Mouse (Mus musculus) urinary bladder, postnatal 0 days (tissue): ENCODE data around the gene Olfr99. TPM values are rescaled to one million over a fixed set of nuclear protein-coding genes. Genes with fewer than 3 reads are reported as not detected.

Source experiments
- polyA plus RNA-seq: library from polyadenylated mRNA; unstranded; fragments of >200 nt; fragmentation: Nextera tagmentation; extraction: Ambion mirVana; gene quantifications from 2 replicates; pipeline ENCODE4 v1.2.1, GENCODE M21; 2015

Gene Olfr99
- polyA plus RNA-seq: not detected in 2 replicates

GRCm38 (mm10) chr17:37283360-37283759, at the start of gene Olfr99:
Gene Olfr99 (minus strand): TSS chr17:37283460.

GRCm38 (mm10) chr17:37316954-37317353, 33.7 kb upstream of the Olfr99 start, which contains the start of gene Olfr102:
Gene Olfr102 (minus strand): TSS chr17:37317054.

DNA sequence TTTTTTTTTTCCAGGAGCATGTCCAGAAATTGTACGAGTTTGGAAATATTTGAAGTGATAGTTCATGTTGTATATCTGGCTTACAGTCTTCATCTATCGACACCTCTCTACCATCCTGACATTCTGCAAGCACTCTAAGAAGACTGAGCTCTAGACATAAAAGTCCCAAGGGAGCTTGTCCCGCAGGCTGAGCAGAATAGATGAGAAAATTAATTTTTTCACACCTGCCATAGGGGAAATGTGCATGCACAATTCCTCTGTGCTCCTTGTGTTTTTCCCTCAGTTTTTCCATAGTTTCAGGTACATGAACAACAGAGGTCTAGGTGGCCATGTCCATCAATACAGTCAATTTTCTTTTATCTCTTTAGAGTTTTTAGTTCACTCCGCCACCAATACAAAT, 21.0 kb upstream of the Olfr99 start, which contains the start of gene Olfr101:
Gene Olfr101 (minus strand): TSS at position 101 of the 400 bp plus-strand sequence.

DNA sequence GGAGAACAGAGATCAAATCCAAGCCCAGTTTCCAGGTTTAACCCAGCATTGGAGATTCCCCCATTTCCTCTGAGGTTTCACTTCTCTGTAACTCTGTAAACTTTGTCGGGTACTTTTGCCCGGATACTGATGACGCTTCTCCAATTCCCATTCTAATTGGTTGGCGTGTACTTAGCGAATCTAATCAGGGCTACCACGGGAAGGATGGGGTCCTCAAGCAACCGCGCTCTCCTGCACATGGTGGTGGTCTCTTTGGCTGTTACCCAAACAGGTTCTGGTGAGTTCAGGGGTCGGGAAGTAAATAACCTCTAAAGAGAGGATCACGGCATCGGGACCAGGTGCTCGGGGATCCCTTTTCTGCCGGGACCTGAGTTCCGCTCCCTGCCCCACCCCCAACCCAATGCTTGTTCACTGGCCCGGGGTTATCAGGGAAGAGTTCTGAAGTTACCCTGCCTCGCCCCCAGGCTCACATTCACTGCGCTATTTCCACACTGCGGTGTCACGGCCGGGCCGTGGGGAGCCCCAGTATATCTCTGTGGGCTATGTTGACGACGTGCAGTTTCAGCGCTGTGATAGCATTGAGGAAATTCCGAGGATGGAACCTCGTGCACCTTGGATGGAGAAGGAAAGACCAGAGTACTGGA, 13.1 kb downstream of the Olfr99 start, which contains the start of gene H2-M3:
Gene H2-M3 (plus strand): TSS at position 163 of the 644 bp plus-strand sequence.

GRCm38 (mm10) chr17:37263626-37264025, 19.6 kb downstream of the Olfr99 start, which contains the start of gene Olfr98:
Gene Olfr98 (minus strand): TSS chr17:37263749.

DNA sequence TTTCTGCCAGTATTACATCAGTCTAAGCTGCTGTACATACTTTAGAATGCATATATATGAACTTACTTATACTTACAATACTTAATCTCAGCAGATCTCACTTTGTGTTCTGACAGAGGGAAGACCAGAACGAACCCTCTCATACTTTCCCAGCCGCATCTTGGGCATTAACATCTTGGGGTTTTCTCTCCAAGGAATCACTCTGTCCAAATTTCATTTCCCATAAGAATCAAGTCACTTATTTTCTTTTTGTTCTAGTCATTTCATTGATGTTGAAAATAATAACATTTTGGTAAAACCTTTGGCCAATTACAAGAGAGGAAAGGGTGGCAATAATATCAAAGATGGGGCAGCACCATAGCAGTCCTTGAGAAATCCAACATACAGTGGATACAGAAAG, 46.0 kb downstream of the Olfr99 start, which contains the start of gene Olfr97:
Gene Olfr97 (minus strand): TSS at position 101 of the 400 bp plus-strand sequence.

Other genes with a start within 250 kb of the Olfr99 start
- 9.2 and 9.7 TPM in 2 replicates for gene Gabbr1, start 237.5 kb downstream of the Olfr99 start, polyA plus RNA-seq
- not detected in 2 replicates for gene Olfr90, start 195.0 kb downstream of the Olfr99 start, polyA plus RNA-seq
- not detected in 2 replicates for gene Olfr91, start 185.2 kb downstream of the Olfr99 start, polyA plus RNA-seq
- not detected in 2 replicates for gene Olfr92, start 163.4 kb downstream of the Olfr99 start, polyA plus RNA-seq
- not detected in 2 replicates for gene Olfr93, start 122.0 kb downstream of the Olfr99 start, polyA plus RNA-seq
- 0.13 TPM in 1 of 2 replicates, not detected in the other for gene Ubd, start 89.6 kb downstream of the Olfr99 start, polyA plus RNA-seq
- 0.18 and 0.19 TPM in 2 replicates for gene Olfr94, start 82.5 kb downstream of the Olfr99 start, polyA plus RNA-seq
- not detected in 2 replicates for gene Olfr95, start 70.3 kb downstream of the Olfr99 start, polyA plus RNA-seq
- gene Olfr96, start 63.3 kb downstream of the Olfr99 start, polyA plus RNA-seq: not detected in 2 replicates
- not detected in 2 replicates for gene Olfr97, start 46.1 kb downstream of the Olfr99 start, polyA plus RNA-seq
- not detected in 2 replicates for gene Olfr98, start 19.7 kb downstream of the Olfr99 start, polyA plus RNA-seq
- gene H2-M3, start 13.2 kb downstream of the Olfr99 start, polyA plus RNA-seq: 3.8 and 4.2 TPM in 2 replicates
- gene Olfr101, start 20.9 kb upstream of the Olfr99 start, polyA plus RNA-seq: not detected in 2 replicates
- not detected in 2 replicates for gene Olfr102, start 33.6 kb upstream of the Olfr99 start, polyA plus RNA-seq
- not detected in 2 replicates for gene Olfr103, start 56.2 kb upstream of the Olfr99 start, polyA plus RNA-seq
- not detected in 2 replicates for gene Olfr104-ps, start 76.1 kb upstream of the Olfr99 start, polyA plus RNA-seq
- not detected in 2 replicates for gene Olfr105-ps, start 95.6 kb upstream of the Olfr99 start, polyA plus RNA-seq
- gene Olfr106-ps, start 106.9 kb upstream of the Olfr99 start, polyA plus RNA-seq: not detected in 2 replicates
- gene Olfr107, start 115.8 kb upstream of the Olfr99 start, polyA plus RNA-seq: not detected in 2 replicates
- gene Olfr108, start 162.0 kb upstream of the Olfr99 start, polyA plus RNA-seq: not detected in 2 replicates
- gene Olfr109, start 175.5 kb upstream of the Olfr99 start, polyA plus RNA-seq: not detected in 2 replicates
- gene H2-M2, start 200.1 kb upstream of the Olfr99 start, polyA plus RNA-seq: not detected in 2 replicates
- not detected in 2 replicates for gene Olfr110, start 209.0 kb upstream of the Olfr99 start, polyA plus RNA-seq
- not detected in 2 replicates for gene Olfr111, start 224.6 kb upstream of the Olfr99 start, polyA plus RNA-seq